Mouse (Mus musculus): Measurements from ENCODE around the gene Hist1h2be.

DNA sequence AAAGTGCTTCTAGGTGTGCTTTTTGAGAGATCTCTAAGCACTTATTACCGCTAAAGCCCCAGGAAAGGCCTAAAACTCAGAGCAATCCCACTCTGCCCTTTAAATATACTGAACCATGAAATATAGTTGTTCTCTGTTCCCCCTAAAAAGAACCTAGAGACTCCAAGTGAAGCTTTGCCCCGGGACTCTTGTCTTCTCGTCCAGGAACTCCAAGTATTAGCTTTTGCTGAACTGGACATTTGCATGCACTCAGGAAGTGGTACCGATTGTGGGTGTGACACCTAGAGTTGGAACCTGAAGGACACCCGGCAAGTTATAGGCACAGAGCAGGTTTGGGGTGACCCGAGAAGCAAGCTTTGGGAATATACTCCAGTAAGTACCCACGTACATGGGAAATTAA lies 29.7 kb downstream of the Hist1h2be start:
- TF ChIP-seq CTCF (IDR thresholded peaks at IDR 0.05; ENCODE audit: extremely low read depth, insufficient read length, insufficient replicate concordance, low read depth, low read length) (no peak), POLR2A (IDR thresholded peaks at IDR 0.05; ENCODE audit: low read depth, low read length) (no peak)

Measured in small intestine, adult 2 months (tissue).